Mouse (Mus musculus): Measurements from ENCODE around the gene 2310011J03Rik. TPM values are rescaled to one million over a fixed set of nuclear protein-coding genes. Genes with fewer than 3 reads are reported as not detected.

Gene 2310011J03Rik
- polyA plus RNA-seq, 2 experiments, result 45.1 to 46.1 TPM

GRCm38 (mm10) chr10:80357994-80358639, 37.8 kb upstream of the 2310011J03Rik start:
- H3K9me3 ChIP-seq (ENCODE audit: control insufficient read depth, low read length), result no peaks in the 10 kb centered on the region
- no peak for TF ChIP-seq POLR2A (IDR thresholded peaks at IDR 0.05; ENCODE audit: borderline replicate concordance, extremely low read depth, insufficient read depth, insufficient read length)
- whole genome bisulfite sequencing, result 9% methylated on average over 27 of the region's 31 CpGs
- peak overlapping the region; percentile 39 for H3K4me2 ChIP-seq (replicated peaks; ENCODE audit: low read depth, low read length, severe bottlenecking)
- DNase-seq (ENCODE audit: low spot score) (no peak), ATAC-seq (ENCODE audit: low FRiP score, low read depth) (0 out of 2 replicates have a peak, but pooled peaks have one; percentile 24)
- H3K36me3 ChIP-seq (ENCODE audit: control insufficient read depth, insufficient read depth, low read length), result no peaks in the 10 kb centered on the region
- H3K9ac ChIP-seq (ENCODE audit: low read depth, low read length, severe bottlenecking), result peak overlapping the region; percentile 25; the same call in 1 of the 2 replicates
- H3K4me1 ChIP-seq (ENCODE audit: control insufficient read depth, insufficient read depth, low read length), result peaks cover 15% of the 10 kb centered on the region
- H3K27me3 ChIP-seq (ENCODE audit: control insufficient read depth, insufficient read depth, low read length), result peaks cover 45% of the 10 kb centered on the region
- H3K27ac ChIP-seq (replicated peaks; ENCODE audit: low read depth, low read length), result no peak overlapping the region
- peak overlapping the region; percentile 43 for H3K4me3 ChIP-seq (replicated peaks; ENCODE audit: low read length)

- no peak for ATAC-seq (ENCODE audit: low FRiP score, low read depth)
- peaks cover 15% of the 10 kb centered on the region for H3K4me1 ChIP-seq (ENCODE audit: control insufficient read depth, insufficient read depth, low read length)
- H3K27ac ChIP-seq (replicated peaks; ENCODE audit: low read depth, low read length), result no peak overlapping the region
- no peak for DNase-seq (ENCODE audit: low spot score)
- WGBS, result 33% methylated on average over 7 of the region's 7 CpGs
- peak overlapping the region; percentile 43 for H3K4me3 ChIP-seq (replicated peaks; ENCODE audit: low read length)
- no peaks in the 10 kb centered on the region for H3K9me3 ChIP-seq (ENCODE audit: control insufficient read depth, low read length)
- H3K36me3 ChIP-seq (ENCODE audit: control insufficient read depth, insufficient read depth, low read length), result no peaks in the 10 kb centered on the region
- H3K9ac ChIP-seq (ENCODE audit: low read depth, low read length, severe bottlenecking), result no peak overlapping the region
- no peak for TF ChIP-seq POLR2A (IDR thresholded peaks at IDR 0.05; ENCODE audit: borderline replicate concordance, extremely low read depth, insufficient read depth, insufficient read length)
- H3K4me2 ChIP-seq (replicated peaks; ENCODE audit: low read depth, low read length, severe bottlenecking), result no peak overlapping the region
- peaks cover 53% of the 10 kb centered on the region for H3K27me3 ChIP-seq (ENCODE audit: control insufficient read depth, insufficient read depth, low read length)
Observed at GRCm38 (mm10) chr10:80357336-80357735, 37.0 kb upstream of the 2310011J03Rik start.

- Histone ChIP-seq H3K36me3 (ENCODE audit: control insufficient read depth, insufficient read depth, low read length) (no peaks in the 10 kb centered on the region), H3K4me2 (replicated peaks; ENCODE audit: low read depth, low read length, severe bottlenecking) (peak overlapping the region; percentile 63), H3K27me3 (ENCODE audit: control insufficient read depth, insufficient read depth, low read length) (peaks cover 58% of the 10 kb centered on the region), H3K27ac (replicated peaks; ENCODE audit: low read depth, low read length) (no peak overlapping the region), H3K9ac (ENCODE audit: low read depth, low read length, severe bottlenecking) (peak overlapping the region; percentile 28; the same call in 1 of the 2 replicates), H3K4me3 (replicated peaks; ENCODE audit: low read length) (peak overlapping the region; percentile 43), H3K4me1 (ENCODE audit: control insufficient read depth, insufficient read depth, low read length) (peaks cover 15% of the 10 kb centered on the region), H3K9me3 (ENCODE audit: control insufficient read depth, low read length) (no peaks in the 10 kb centered on the region)
- ATAC-seq (ENCODE audit: low FRiP score, low read depth) (no peak), DNase-seq (ENCODE audit: low spot score) (no peak)
- 2% methylated on average over 32 of the region's 34 CpGs for WGBS
- no peak for TF ChIP-seq POLR2A (IDR thresholded peaks at IDR 0.05; ENCODE audit: borderline replicate concordance, extremely low read depth, insufficient read depth, insufficient read length)
Observed at GRCm38 (mm10) chr10:80356737-80357136, 36.4 kb upstream of the 2310011J03Rik start.

- WGBS, result 3% methylated on average over 20 of the region's 53 CpGs
- ATAC-seq (ENCODE audit: low FRiP score, low read depth), result no peak
- peak within 1 kb of the TSS; percentile 28; the same call in 1 of the 2 replicates for H3K9ac ChIP-seq (ENCODE audit: low read depth, low read length, severe bottlenecking)
- no peaks in the 10 kb centered on the region for H3K9me3 ChIP-seq (ENCODE audit: control insufficient read depth, low read length)
- H3K27ac ChIP-seq (replicated peaks; ENCODE audit: low read depth, low read length), result no peak within 1 kb of the TSS
- no peak for TF ChIP-seq POLR2A (IDR thresholded peaks at IDR 0.05; ENCODE audit: borderline replicate concordance, extremely low read depth, insufficient read depth, insufficient read length)
- peak within 1 kb of the TSS; percentile 63 for H3K4me2 ChIP-seq (replicated peaks; ENCODE audit: low read depth, low read length, severe bottlenecking)
- peaks cover 64% of the 10 kb centered on the region for H3K27me3 ChIP-seq (ENCODE audit: control insufficient read depth, insufficient read depth, low read length)
- DNase-seq (ENCODE audit: low spot score), result no peak
- H3K4me1 ChIP-seq (ENCODE audit: control insufficient read depth, insufficient read depth, low read length), result peaks cover 15% of the 10 kb centered on the region
- peak within 1 kb of the TSS; percentile 43 for H3K4me3 ChIP-seq (replicated peaks; ENCODE audit: low read length)
- H3K36me3 ChIP-seq (ENCODE audit: control insufficient read depth, insufficient read depth, low read length), result no peaks in the 10 kb centered on the region
Observed at GRCm38 (mm10) chr10:80356001-80356682, 35.8 kb upstream of the 2310011J03Rik start, which contains the start of gene Plk5. TSS of gene Plk5 (plus strand) at chr10:80356459.

GRCm38 (mm10) chr10:80355431-80355830, 35.1 kb upstream of the 2310011J03Rik start:
- no peak overlapping the region for H3K9ac ChIP-seq (ENCODE audit: low read depth, low read length, severe bottlenecking)
- no peak for ATAC-seq (ENCODE audit: low FRiP score, low read depth)
- H3K4me2 ChIP-seq (replicated peaks; ENCODE audit: low read depth, low read length, severe bottlenecking), result no peak overlapping the region
- WGBS, result 8% methylated on average over 8 of the region's 9 CpGs
- H3K4me3 ChIP-seq (replicated peaks; ENCODE audit: low read length), result no peak overlapping the region
- H3K4me1 ChIP-seq (ENCODE audit: control insufficient read depth, insufficient read depth, low read length), result peaks cover 15% of the 10 kb centered on the region
- H3K36me3 ChIP-seq (ENCODE audit: control insufficient read depth, insufficient read depth, low read length), result no peaks in the 10 kb centered on the region
- H3K27me3 ChIP-seq (ENCODE audit: control insufficient read depth, insufficient read depth, low read length), result peaks cover 71% of the 10 kb centered on the region
- no peak for TF ChIP-seq POLR2A (IDR thresholded peaks at IDR 0.05; ENCODE audit: borderline replicate concordance, extremely low read depth, insufficient read depth, insufficient read length)
- DNase-seq (ENCODE audit: low spot score), result no peak
- no peak overlapping the region for H3K27ac ChIP-seq (replicated peaks; ENCODE audit: low read depth, low read length)
- H3K9me3 ChIP-seq (ENCODE audit: control insufficient read depth, low read length), result no peaks in the 10 kb centered on the region

All from limb, embryonic 14.5 days (tissue).